Mouse (Mus musculus) cerebellum, postnatal 36 days (tissue): ENCODE measurements at regions not wholly inside any gene's neighbourhood (a gene's known extent, or its start where the extent isn't known, plus 50 kb on each side); places are given as distances from the start of the nearest gene placed in this dataset.

Experiments used
- DNase-seq, 2 experiments: peaks; one replicate each; pipeline ENCODE4 v3.0.0; 2021 to 2022; ENCODE audit warnings: mixed read lengths in 2 of 2

DNA sequence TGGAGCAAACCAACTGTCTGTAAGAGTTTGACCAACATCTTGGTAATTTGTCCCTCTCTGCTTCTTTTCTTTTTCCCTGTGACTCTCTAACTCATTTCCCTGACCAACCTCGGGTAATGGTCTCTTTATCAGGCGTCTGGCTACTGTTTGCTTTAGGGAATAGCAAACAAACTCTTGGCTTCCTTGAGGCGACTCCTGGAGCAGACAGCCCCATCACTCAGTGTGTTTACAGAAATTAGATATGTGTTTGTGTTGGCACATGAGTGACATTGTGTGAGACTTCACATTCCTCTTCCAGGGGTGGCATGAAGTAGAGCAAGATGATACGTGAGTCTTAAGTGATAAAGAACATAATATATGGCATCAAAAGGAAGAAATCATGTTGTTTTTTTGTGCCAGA, 195.7 kb upstream of the Hhip start:
- DNase-seq = no peak

DNA sequence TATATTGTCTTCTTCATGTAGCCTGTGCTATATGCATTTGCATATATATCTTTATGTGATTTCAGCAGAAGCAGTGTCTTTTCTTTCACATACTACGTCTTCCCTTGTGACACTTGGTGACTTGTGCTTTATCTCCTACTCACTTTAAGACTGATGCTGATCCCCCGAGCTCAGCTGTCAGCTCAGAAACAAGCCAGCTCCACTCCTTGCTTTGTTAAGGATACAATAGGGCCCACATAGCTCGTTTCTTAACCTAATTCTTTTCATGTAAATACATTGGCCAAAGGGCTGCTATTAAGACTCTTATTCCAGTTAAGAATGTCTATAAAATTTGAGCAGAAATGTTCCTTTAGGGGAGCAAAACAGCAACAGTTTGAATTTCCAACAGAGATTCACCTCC, 193.8 kb upstream of the Hhip start:
- no peak for DNase-seq

DNA sequence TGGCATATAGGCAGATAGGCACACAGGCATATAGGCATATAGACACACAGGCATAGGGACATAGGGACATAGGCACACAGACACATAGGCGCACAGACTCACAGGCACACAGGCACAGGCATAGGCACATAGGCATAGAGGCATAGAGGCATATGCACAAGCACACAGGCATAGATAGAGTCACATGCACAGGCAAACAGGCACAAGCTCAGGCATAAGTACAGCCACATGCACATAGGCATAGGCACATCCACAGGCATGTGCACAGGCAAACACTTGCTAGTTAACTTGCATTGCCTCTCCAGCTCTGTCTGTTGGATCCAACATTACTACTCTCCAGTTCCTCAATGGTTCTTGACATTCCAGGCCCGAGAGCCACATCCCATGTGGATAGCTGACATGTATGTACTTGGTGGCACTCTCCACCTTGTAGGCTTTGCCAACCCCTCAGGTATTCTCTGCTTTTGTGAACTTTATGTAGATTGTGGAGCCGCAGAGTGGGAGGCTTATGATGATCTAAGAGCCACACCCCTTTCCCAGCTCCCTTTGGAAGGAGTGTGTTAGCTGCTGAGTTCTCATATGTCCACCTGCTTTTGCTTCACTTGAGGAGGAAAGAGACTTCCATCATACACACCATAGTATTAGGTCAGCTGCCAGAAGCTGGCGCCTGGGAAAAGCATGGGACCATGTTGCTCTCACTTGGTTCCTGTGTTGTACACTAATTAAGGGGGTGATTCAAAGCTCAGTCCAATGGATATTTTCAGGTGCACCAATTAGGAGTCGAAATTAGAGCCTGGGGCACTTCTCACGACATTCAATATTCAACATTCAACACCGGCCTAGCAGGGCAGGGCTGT, 192.7 kb upstream of the Hhip start:
- DNase-seq = no peak

- no peak for DNase-seq
These were observed 192.0 kb upstream of the Hhip start for GRCm38 (mm10) chr8:80249762-80250161.

GRCm38 (mm10) chr8:80239879-80240278, 182.1 kb upstream of the Hhip start:
- no peak for DNase-seq

- DNase-seq = no peak
These were observed 152.6 kb upstream of the Hhip start for GRCm38 (mm10) chr8:80210361-80210760.

DNA sequence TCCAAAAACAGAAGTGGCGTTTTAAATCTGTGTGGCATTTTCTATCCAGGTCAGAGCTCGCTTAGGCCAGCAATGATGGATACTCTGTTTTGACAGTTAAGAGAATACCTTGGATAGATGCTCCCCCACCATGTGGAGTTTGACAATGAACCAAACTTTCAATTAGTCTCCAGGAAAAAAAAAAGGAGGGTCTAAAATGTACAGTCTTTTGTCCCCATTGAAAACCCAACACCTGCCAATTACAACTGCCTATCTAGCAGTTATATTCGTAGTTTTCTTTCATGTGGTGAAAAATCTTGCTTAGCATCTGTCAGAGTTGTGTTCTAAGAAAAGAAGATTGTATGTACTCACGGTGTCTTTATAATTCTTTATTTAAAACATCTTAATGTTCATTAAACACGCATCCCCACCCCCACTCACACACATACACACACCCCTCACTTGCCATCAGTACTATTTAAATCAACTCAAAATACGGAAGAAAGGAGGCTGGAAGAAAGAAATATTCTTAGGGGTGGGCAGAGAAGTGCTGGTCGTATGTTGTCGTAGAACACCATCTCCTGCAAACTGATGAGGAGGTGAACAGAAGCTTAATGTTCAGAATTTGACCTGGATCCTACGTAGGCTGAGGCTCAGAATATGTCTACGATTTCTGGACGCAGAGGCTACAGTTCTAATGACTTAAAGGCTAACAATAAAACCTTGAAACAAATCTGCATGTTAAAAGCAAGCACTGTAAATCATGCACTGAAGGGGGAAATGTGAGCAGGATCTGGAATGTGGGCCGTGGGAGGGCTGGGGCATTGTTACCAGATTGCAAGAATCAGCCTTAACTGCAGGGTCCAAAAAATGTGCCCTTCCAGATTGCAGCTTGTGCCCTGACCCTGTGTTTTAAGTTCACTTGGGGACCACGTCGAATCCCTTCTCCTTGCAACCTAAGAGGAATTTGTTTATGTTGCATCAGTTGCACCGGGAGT, 147.2 kb upstream of the Hhip start:
- DNase-seq = no peak

DNA sequence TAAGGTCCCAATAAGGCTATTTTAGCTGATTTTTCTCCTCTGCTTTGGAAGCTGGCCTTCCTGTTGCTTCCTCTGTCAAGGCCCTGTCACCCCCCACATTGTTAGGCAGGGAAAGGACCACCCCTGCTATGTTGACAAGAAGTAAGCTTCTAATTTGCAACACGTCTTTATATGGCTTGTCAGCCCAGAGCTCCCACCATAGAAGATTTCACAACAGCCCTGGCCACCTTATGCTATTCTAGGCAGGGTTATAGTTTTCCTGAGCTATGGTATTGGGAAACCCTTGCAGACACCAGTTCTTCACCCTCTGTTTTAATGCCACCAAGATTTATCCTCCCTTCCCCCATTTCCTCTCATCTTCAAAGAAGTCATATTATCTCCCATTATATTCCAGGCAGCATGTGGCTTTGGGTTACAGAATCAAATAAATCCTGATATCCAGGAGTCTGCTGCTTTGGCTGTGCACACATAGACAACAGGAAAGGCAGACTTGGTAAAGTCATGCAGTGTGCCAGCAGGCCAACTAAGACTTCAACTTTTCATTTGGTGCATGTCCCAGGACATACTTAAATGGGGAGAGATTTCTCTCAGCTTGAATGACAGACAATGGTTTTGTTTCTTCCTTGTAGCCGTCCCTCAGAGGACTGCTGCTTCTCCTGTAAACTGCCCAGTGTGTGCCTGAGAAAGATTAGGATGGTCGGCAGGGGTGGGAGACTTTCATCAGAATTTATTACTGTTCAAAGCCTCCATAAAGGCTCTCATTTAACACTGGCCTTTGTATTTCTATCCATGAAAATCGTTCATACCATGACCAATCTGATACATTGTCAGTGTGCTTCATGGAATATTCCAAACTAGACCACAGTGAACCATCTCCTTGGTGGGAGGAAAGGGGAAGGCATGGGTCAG, 146.2 kb upstream of the Hhip start:
- no peak for DNase-seq

- no peak for DNase-seq
These were observed 139.9 kb upstream of the Hhip start for GRCm38 (mm10) chr8:80197680-80198079.

DNA sequence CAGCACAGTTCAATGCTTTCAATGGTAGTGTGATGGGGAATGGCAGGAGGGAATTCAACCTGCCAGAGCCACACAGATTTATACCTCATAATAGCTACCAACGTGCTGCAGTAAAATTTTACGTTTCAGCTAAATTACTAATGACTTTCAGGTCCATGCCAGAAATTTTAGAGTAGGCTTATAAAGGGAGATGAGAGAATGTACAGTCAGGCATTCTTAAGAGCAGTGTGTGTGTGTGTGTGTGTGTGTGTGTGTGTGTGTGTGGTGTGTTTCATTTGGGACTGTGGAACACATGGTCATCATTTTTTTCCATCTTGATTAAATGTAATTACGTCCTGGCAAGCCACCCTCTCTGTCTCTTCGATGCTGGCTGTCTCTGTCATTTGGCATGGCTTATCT, 132.7 kb upstream of the Hhip start:
- no peak for DNase-seq

- DNase-seq = no peak
These were observed 132.1 kb upstream of the Hhip start for GRCm38 (mm10) chr8:80189797-80190509.

DNA sequence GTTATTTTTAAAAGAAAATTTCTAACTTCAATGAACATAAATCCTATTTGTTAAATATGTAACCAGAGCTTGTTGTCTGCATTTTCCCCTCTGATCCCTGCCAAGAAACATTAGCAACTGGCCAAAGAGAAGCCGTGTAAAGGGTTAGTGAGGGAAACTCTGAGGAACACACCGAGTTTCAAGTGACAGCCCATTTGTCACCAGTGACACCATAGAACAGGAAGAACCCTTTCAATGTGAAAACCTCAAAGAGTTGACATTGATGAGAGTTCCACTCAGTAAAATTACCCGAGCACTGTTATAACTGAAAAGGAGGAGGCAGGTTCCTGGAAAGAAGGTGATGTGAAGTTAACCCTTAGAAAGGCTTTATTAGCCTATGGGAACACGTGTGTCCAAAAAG, 127.5 kb upstream of the Hhip start:
- no peak for DNase-seq

- no peak for DNase-seq
These were observed 110.9 kb upstream of the Hhip start for GRCm38 (mm10) chr8:80168688-80169087.

GRCm38 (mm10) chr8:80149458-80150083, 91.8 kb upstream of the Hhip start:
- peak; percentile 43 to 48 for DNase-seq

- no peak for DNase-seq
These were observed 90.1 kb upstream of the Hhip start for GRCm38 (mm10) chr8:80147929-80148328.

DNA sequence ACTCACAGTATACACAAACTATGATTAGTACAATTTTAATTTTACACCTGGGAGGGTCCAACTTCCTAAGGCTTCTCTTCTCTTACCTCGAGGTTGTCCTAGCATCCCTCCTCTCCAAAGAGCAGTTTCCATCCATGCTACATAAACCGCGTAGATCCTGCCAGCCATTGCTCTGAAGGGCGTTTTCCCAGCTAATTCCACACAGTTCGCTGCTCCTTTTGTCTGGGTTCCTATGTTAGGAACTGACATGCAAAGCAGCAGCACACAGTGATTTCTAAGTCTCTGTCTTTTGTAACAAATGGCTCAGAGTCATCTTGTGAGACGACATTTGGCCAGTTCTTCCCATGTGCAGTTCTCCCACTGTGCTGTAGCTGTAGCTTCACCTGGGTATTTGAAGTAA, 80.7 kb upstream of the Hhip start:
- DNase-seq = no peak

DNA sequence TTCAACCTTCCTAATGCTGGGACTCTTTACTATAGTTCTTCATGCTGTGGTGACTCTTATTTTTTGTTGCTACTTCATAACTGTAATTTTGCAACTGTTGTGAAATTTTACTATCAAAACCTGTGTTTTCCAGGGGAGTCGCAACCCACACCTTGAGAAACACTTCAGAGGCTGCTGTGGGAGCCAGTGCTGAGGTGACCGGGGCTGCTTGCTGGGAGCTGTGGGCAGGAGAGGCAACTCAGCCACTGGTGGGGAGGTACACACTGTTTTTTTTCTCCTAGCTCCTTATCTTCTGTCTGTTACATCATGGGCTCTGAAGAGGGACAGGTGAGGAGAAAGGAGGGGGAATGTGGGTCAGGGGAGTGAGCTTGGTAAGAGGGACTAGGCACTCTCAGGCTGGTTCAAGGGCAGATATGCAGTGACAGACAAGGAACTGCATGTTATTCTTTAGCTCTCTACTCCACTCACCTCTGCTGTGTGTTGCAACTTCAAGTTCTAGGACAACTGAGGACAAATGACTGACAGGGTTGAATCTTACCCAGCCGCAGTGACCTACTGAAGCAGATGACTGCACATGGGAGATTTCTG, 62.7 kb upstream of the Hhip start:
- no peak for DNase-seq

GRCm38 (mm10) chr8:80117328-80117727, 59.5 kb upstream of the Hhip start:
- no peak for DNase-seq
